Mouse (Mus musculus) myocyte (in vitro differentiated cells): Measurements from ENCODE around the gene Foxk1. TPM values are rescaled to one million over a fixed set of nuclear protein-coding genes. Genes with fewer than 3 reads are reported as not detected.

Source experiments
- H3K27me3 ChIP-seq: one replicate; pipeline ENCODE4 v1.6.1; 2011; ENCODE audit not compliant: control insufficient read depth, insufficient read depth, insufficient read length
- H3K36me3 ChIP-seq: one replicate; pipeline ENCODE4 v1.6.1; 2011; ENCODE audit not compliant: control insufficient read depth, insufficient read depth
- H3K4me2 ChIP-seq: one replicate; pipeline ENCODE4 v1.6.1; 2011; ENCODE audit warnings: low read depth, control low read depth
- H3K4me3 ChIP-seq: one replicate; pipeline ENCODE4 v1.5.1; 2011; ENCODE audit warnings: mild to moderate bottlenecking, control low read depth, moderate library complexity
- H3K79me2 ChIP-seq: one replicate; pipeline ENCODE4 v1.6.1; 2011; ENCODE audit not compliant: control insufficient read depth, insufficient read depth
- H3ac ChIP-seq: one replicate; pipeline ENCODE4 v1.6.1; 2011; ENCODE audit not compliant: control insufficient read depth, insufficient read length
- CEBPB ChIP-seq: IDR thresholded peaks from 2 replicates; pipeline ENCODE4 v1.6.1; 2011; ENCODE audit warnings: mild to moderate bottlenecking, moderate library complexity; ENCODE audit not compliant: poor library complexity, insufficient read depth, severe bottlenecking
- E2F4 ChIP-seq: IDR thresholded peaks from one replicate; pipeline ENCODE4 v1.6.1; 2011; ENCODE audit warnings: mild to moderate bottlenecking, control low read depth, moderate library complexity; ENCODE audit not compliant: insufficient read depth
- MAX ChIP-seq: IDR thresholded peaks from one replicate; pipeline ENCODE4 v1.6.1; 2011; ENCODE audit warnings: low read depth, mild to moderate bottlenecking, control low read depth
- MYOD1 ChIP-seq, 3 experiments: IDR thresholded peaks; one replicate each; pipeline ENCODE4 v1.6.1; 2011; ENCODE audit warnings: control low read depth in 2 of 3, low read depth in 2 of 3, mild to moderate bottlenecking in 2 of 3, moderate library complexity in 1 of 3; ENCODE audit not compliant: insufficient read length in 2 of 3, control insufficient read depth in 1 of 3
- MYOG ChIP-seq, 3 experiments: IDR thresholded peaks; one replicate each; pipeline ENCODE4 v1.6.1; 2011; ENCODE audit warnings: control low read depth in 2 of 3, low read depth in 2 of 3, mild to moderate bottlenecking in 2 of 3; ENCODE audit not compliant: insufficient read length in 2 of 3, control insufficient read depth in 1 of 3, insufficient read depth in 1 of 3
- POLR2A ChIP-seq: IDR thresholded peaks from one replicate; pipeline ENCODE4 v1.6.1; 2011; ENCODE audit warnings: low read depth, mild to moderate bottlenecking, control low read depth, moderate library complexity; ENCODE audit not compliant: insufficient read length
- POLR2AphosphoS2 ChIP-seq: IDR thresholded peaks from one replicate; pipeline ENCODE4 v1.6.1; 2011; ENCODE audit warnings: low read depth, control low read depth; ENCODE audit not compliant: insufficient read length
- REST ChIP-seq: IDR thresholded peaks from one replicate; pipeline ENCODE4 v1.6.1; 2011; ENCODE audit warnings: mild to moderate bottlenecking, control low read depth, moderate library complexity; ENCODE audit not compliant: insufficient read depth, insufficient read length
- SRF ChIP-seq: IDR thresholded peaks from one replicate; pipeline ENCODE4 v1.6.1; 2011; ENCODE audit warnings: low read depth; ENCODE audit not compliant: control insufficient read depth, insufficient read length
- TCF12 ChIP-seq: IDR thresholded peaks from one replicate; pipeline ENCODE4 v1.6.1; 2011; ENCODE audit warnings: mild to moderate bottlenecking, control low read depth; ENCODE audit not compliant: poor library complexity, insufficient read depth, severe bottlenecking
- TCF3 ChIP-seq: IDR thresholded peaks from one replicate; pipeline ENCODE4 v1.6.1; 2011; ENCODE audit warnings: low read depth, control low read depth; ENCODE audit not compliant: insufficient read length
- USF1 ChIP-seq: IDR thresholded peaks from one replicate; pipeline ENCODE4 v1.6.1; 2011; ENCODE audit warnings: low read depth, mild to moderate bottlenecking, control low read depth, moderate library complexity
- polyA plus RNA-seq: library from polyadenylated mRNA; unstranded; fragments of >200 nt; fragmentation: generic; extraction: Trizol; gene quantifications from one replicate; pipeline ENCODE4 v1.2.1, GENCODE M21; 2012; ENCODE audit warnings: missing spikeins

Foxk1 gene
- polyA plus RNA-seq, 1 experiment, result 10.4 TPM

DNA sequence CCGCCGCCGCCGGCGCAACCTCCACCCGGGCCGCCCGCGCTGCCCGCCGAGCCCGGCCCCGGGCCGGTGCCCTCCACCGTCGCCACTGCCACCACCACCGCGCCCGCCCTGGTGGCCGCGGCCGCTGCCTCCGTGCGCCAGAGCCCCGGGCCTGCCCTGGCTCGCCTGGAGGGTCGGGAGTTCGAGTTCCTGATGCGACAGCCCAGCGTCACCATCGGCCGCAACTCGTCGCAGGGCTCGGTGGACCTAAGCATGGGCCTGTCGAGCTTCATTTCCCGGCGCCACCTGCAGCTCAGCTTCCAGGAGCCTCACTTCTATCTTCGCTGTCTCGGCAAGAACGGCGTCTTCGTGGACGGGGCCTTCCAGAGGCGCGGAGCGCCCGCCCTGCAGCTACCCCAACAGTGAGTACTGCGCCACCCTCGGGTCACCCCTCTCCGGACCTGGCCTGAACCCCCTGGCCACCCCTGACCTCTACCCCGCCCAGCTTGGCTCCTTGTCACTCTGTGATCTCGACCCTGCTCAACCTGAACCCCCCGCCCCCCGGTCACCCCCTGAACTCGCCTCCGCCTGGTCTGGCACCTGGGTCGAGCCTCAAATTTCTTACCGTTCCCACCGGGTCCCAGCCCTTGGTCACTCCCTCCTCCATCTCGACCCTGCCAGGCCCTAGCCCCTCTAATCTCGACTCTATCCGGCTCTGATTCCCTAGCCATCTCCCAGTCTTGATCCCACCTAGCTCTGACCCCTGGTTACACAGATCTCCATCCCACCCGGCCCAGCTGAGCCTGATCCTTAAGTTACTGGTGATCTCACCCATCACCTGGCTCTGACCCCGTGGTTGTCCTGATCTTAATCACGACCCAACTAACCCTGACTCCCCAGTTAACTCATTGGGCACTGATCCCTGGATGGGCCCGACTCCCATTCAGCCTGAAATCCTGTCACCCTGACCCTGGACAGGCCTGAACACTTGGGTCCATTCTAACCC, 636 bp downstream of the Foxk1 start:
- peak overlapping the region; percentile 91 for H3ac ChIP-seq
- H3K4me3 ChIP-seq, result peak overlapping the region; percentile 77
- peak overlapping the region; percentile 70 for H3K4me2 ChIP-seq
- H3K27me3 ChIP-seq, result no peaks in the 10 kb centered on the region
- H3K79me2 ChIP-seq, result peaks cover 37% of the 10 kb centered on the region
- H3K36me3 ChIP-seq, result peaks cover 4% of the 10 kb centered on the region
- TF ChIP-seq MYOG (IDR thresholded peaks at IDR 0.05; ENCODE audit: control insufficient read depth in 1 of 3, insufficient read depth in 1 of 3, insufficient read length in 2 of 3, low read depth in 2 of 3) (peak in 1 of 3 experiments; percentile 30), SRF (no peak), CEBPB (no peak), POLR2AphosphoS2 (no peak)

DNA sequence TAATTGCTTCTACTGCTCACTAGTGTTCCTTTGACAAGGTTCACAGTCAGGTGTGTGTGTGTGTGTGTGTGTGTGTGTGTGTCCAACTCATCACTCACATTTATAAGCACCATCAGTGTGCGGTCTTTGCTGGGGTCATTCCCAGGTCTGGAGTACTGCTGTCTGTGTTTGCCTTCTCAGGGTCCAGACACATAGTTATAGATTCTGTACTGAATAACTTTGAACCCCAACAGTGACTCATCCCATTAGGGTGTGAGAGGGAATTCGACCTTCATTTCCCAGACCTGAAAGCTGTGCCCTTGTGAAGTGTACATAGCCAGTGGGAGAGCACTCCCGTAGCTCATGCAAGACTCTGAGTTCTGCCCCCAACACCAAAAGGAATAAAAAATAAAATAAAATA, 2.4 kb downstream of the Foxk1 start:
- peak overlapping the region; percentile 70 for H3K4me2 ChIP-seq
- TF ChIP-seq SRF, result no peak
- TF ChIP-seq POLR2A, result no peak
- TF ChIP-seq REST, result no peak
- no peak for TF ChIP-seq CEBPB
- TF ChIP-seq USF1, result no peak
- no peak for TF ChIP-seq E2F4
- TF ChIP-seq TCF3, result no peak
- TF ChIP-seq MAX, result no peak
- no peak for TF ChIP-seq POLR2AphosphoS2
- no peak for TF ChIP-seq MYOD1 (IDR thresholded peaks at IDR 0.05; ENCODE audit: control insufficient read depth in 1 of 3, insufficient read length in 2 of 3, low read depth in 2 of 3)
- TF ChIP-seq MYOG (IDR thresholded peaks at IDR 0.05; ENCODE audit: control insufficient read depth in 1 of 3, insufficient read depth in 1 of 3, insufficient read length in 2 of 3, low read depth in 2 of 3), result no peak
- no peak for TF ChIP-seq TCF12
- H3ac ChIP-seq, result no peak overlapping the region
- peaks cover 4% of the 10 kb centered on the region for H3K36me3 ChIP-seq
- no peaks in the 10 kb centered on the region for H3K27me3 ChIP-seq
- peaks cover 43% of the 10 kb centered on the region for H3K79me2 ChIP-seq
- peak overlapping the region; percentile 77 for H3K4me3 ChIP-seq

DNA sequence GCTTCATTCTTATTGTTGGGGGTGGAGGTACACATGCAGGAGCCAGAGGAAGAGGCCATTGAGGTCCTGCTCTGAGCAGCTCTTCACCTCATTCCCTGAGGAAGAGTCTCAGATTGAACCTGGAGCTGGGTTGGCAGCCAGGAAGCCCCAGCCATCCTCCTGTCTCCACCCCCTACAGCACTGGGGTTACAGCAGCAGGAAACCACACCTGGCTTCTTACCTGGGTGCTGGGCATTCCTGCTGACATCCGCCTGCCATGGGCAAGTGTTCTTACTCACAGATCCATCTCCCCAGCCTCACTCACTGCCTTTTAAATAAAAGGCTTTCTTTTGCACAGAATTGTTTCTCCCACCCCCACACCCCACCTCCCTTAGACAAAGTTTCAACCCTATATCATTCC, 3.0 kb downstream of the Foxk1 start:
- H3K4me2 ChIP-seq, result no peak overlapping the region
- H3K4me3 ChIP-seq, result no peak overlapping the region
- H3ac ChIP-seq, result no peak overlapping the region
- TF ChIP-seq MAX (no peak), MYOG (IDR thresholded peaks at IDR 0.05; ENCODE audit: control insufficient read depth in 1 of 3, insufficient read depth in 1 of 3, insufficient read length in 2 of 3, low read depth in 2 of 3) (no peak), SRF (no peak), E2F4 (no peak), REST (no peak), CEBPB (no peak), USF1 (no peak), TCF3 (no peak), POLR2A (no peak), POLR2AphosphoS2 (no peak), TCF12 (no peak), MYOD1 (IDR thresholded peaks at IDR 0.05; ENCODE audit: control insufficient read depth in 1 of 3, insufficient read length in 2 of 3, low read depth in 2 of 3) (no peak)
- peaks cover 4% of the 10 kb centered on the region for H3K36me3 ChIP-seq
- H3K79me2 ChIP-seq, result peaks cover 47% of the 10 kb centered on the region
- no peaks in the 10 kb centered on the region for H3K27me3 ChIP-seq

DNA sequence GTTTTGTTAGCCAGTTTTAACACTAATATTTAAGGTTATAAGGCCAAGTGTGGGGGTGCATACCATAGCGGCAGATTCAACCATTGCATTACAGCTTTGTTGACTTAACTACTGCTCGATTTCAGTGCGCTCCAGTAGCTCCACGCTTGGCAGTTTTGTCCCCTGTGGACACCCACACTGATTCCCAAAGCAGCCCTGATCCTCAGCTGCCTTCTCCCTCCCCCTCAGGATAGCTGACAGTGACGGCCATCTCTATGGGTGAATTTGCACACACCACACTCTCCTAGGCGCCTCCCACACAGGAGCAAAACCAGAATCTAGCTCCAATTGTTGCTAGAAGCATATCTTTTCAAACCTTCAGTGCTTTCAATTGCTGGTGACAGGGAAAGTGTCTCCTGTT, 4.1 kb downstream of the Foxk1 start:
- Histone ChIP-seq H3ac (no peak overlapping the region), H3K4me3 (no peak overlapping the region), H3K4me2 (no peak overlapping the region), H3K79me2 (peaks cover 47% of the 10 kb centered on the region), H3K36me3 (peaks cover 4% of the 10 kb centered on the region), H3K27me3 (no peaks in the 10 kb centered on the region)
- TF ChIP-seq POLR2AphosphoS2, result no peak
- no peak for TF ChIP-seq USF1
- TF ChIP-seq SRF, result no peak
- no peak for TF ChIP-seq MAX
- no peak for TF ChIP-seq MYOG (IDR thresholded peaks at IDR 0.05; ENCODE audit: control insufficient read depth in 1 of 3, insufficient read depth in 1 of 3, insufficient read length in 2 of 3, low read depth in 2 of 3)
- no peak for TF ChIP-seq TCF12
- no peak for TF ChIP-seq POLR2A
- TF ChIP-seq CEBPB, result no peak
- TF ChIP-seq MYOD1 (IDR thresholded peaks at IDR 0.05; ENCODE audit: control insufficient read depth in 1 of 3, insufficient read length in 2 of 3, low read depth in 2 of 3), result no peak
- TF ChIP-seq E2F4, result no peak
- TF ChIP-seq REST, result no peak
- TF ChIP-seq TCF3, result no peak

DNA sequence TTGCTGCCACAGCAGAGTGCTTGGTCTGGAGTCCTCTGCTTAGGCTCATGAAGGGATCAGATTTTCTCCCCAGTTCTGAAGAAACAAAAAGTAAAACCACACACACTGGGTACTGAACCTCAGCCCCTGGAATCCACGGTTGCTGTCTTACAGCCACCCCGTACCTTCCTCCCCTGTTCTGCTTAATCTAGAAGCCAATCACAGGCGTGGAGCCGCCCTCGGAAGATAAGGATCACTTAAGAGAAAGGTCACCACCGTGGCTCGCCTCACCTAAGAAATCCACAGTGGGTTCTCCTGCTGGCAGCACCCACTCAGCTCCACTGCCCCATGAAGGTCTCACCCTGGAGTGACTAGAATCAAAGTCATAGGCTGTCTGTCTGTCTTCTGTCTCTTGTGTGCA, 5.1 kb downstream of the Foxk1 start:
- H3K79me2 ChIP-seq, result peaks cover 47% of the 10 kb centered on the region
- no peak overlapping the region for H3K4me2 ChIP-seq
- H3K36me3 ChIP-seq, result peaks cover 4% of the 10 kb centered on the region
- no peak overlapping the region for H3ac ChIP-seq
- H3K27me3 ChIP-seq, result no peaks in the 10 kb centered on the region
- TF ChIP-seq POLR2A (no peak), SRF (no peak), MYOD1 (IDR thresholded peaks at IDR 0.05; ENCODE audit: control insufficient read depth in 1 of 3, insufficient read length in 2 of 3, low read depth in 2 of 3) (no peak), POLR2AphosphoS2 (no peak)
- H3K4me3 ChIP-seq, result no peak overlapping the region
